Mouse (Mus musculus) limb, embryonic 12.5 days (tissue): ENCODE measurements around the gene Myo1h. TPM values are rescaled to one million over a fixed set of nuclear protein-coding genes. Genes with fewer than 3 reads are reported as not detected.

Experiments
- ATAC-seq: fragments of 200-750 bp; cut with Nextera tagmentation; 2 replicates; pipeline ENCODE4 v1.8.0; 2017; ENCODE audit warnings: low read depth, moderate TSS enrichment; ENCODE audit not compliant: insufficient number of reproducible peaks, insufficient read depth, low FRiP score, low TSS enrichment
- H3K27ac ChIP-seq: fragments of 300-500 bp; sonication (generic); 2 replicates; pipeline ENCODE4 v1.5.1; 2016; ENCODE audit warnings: mild to moderate bottlenecking, moderate library complexity
- H3K27me3 ChIP-seq: fragments of 300-500 bp; sonication (generic); 2 replicates; pipeline ENCODE4 v1.6.1; 2016; ENCODE audit warnings: mild to moderate bottlenecking, moderate library complexity
- H3K36me3 ChIP-seq: fragments of 300-500 bp; sonication (generic); 2 replicates; pipeline ENCODE4 v1.6.1; 2016; ENCODE audit warnings: mild to moderate bottlenecking, moderate library complexity
- H3K4me1 ChIP-seq: fragments of 300-500 bp; sonication (generic); replicated peaks from 2 replicates; pipeline ENCODE4 v1.6.1; 2016
- H3K4me2 ChIP-seq: fragments of 300-500 bp; sonication (generic); 2 replicates; pipeline ENCODE4 v1.6.1; 2016; ENCODE audit warnings: mild to moderate bottlenecking, moderate library complexity
- H3K4me3 ChIP-seq: fragments of 300-500 bp; sonication (generic); replicated peaks from 2 replicates; pipeline ENCODE4 v1.5.1; 2016; ENCODE audit warnings: mild to moderate bottlenecking
- H3K9ac ChIP-seq: fragments of 300-500 bp; sonication (generic); replicated peaks from 2 replicates; pipeline ENCODE4 v1.6.1; 2016; ENCODE audit warnings: mild to moderate bottlenecking, moderate library complexity
- H3K9me3 ChIP-seq: fragments of 300-500 bp; sonication (generic); 2 replicates; pipeline ENCODE4 v1.6.1; 2016; ENCODE audit warnings: mild to moderate bottlenecking, moderate library complexity
- WGBS: fragments of 180-500 bp; shearing (Covaris S2); methylation state at CpG from one replicate; pipeline ENCODE4 v1.1.7; 2016; 5-methylcytosine and 5-hydroxymethylcytosine counted together
- polyA plus RNA-seq: library from polyadenylated mRNA; unstranded; fragments of >200 nt; fragmentation: Nextera tagmentation; extraction: Ambion mirVana; gene quantifications from 2 replicates; pipeline ENCODE4 v1.2.1, GENCODE M21; 2016

The Myo1h gene
- polyA plus RNA-seq, 1 experiment from 2014 or later: 0.99 TPM

DNA sequence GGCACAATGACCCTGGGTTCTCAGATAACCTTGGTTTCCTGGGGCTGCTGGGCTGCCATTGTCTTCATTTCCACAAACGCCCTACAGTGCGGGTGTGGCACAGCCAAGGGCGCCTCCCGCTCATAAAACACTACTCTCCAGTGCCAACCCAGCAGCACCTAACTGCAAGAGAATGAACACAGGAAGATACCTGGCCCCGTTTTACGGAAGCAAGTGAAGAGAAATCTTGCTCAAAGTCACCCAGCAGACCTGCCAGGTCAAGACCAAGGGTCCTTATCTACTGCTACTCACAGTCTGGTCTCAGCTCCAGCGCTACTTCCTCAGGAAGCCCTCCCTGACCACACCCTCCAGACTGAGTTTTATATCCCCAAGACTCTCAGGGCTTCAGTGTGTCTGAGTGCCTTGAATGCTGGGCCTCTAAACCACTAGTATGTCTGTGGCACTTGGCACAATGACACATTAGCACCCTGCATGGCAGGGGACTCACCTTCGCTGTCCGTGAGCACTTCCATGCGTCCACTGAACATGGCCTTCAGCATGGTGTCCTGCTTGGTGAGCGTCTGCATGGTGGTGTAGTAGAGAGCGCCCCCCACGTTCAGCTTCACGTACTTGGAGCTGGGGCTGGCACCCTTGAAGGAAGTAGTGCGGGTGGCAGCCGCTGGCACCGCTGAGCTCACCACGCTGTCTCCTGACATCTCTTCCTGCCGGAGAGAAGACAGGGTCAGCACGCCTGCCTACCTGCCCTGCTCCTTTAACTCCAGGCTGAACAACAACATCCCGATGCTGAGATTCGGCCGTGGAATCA, 85.6 kb downstream of the Myo1h start:
- H3K27ac ChIP-seq: no peak overlapping the region
- H3K4me2 ChIP-seq: no peak overlapping the region
- no peaks in the 10 kb centered on the region for H3K9me3 ChIP-seq
- ATAC-seq: no peak
- no peak overlapping the region for H3K4me3 ChIP-seq
- 92% methylated on average over 23 of the region's 23 CpGs for WGBS
- peaks cover 61% of the 10 kb centered on the region for H3K36me3 ChIP-seq
- no peaks in the 10 kb centered on the region for H3K27me3 ChIP-seq
- peaks cover 68% of the 10 kb centered on the region for H3K4me1 ChIP-seq
- no peak overlapping the region for H3K9ac ChIP-seq

DNA sequence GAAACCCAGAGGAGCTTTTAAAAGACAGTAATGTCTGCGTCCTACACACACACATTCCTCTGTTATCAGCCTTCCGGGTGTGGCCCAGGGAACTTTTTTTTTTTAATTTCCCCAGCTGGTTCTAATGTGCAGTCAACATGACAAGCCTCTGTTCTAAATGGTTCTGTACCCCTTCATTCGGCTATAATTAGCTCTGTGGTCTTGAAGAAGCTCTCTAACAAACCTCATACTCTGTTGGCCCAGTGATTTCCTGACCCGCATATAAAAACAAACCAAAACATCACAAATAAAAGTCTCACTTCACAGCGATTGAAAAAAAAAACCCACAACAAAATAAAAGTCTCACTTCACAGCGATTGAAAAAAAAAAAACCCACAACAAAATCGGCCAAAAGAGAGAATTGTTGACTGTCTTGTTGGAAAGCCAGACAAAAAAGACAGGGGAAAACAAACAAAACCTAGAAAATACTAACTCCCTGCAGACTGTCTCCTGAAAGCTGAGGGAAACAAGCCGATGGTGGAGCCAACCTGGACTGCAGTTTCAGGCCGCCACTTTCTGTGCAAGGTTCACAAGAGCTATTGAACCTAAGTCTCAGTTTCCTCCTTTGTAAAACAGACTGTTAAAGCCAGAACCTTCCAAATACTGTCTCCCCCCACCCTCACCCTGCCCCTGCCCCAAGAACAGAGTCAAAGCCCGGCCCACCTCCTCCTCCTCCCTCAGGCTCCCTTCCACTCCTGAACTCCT, 89.4 kb downstream of the Myo1h start:
- peak overlapping the region; percentile 92 for H3K9ac ChIP-seq
- H3K4me2 ChIP-seq: peak overlapping the region; percentile 74
- peak overlapping the region; percentile 82 for H3K4me3 ChIP-seq
- peaks cover 36% of the 10 kb centered on the region for H3K36me3 ChIP-seq
- H3K9me3 ChIP-seq: no peaks in the 10 kb centered on the region
- no peak for ATAC-seq
- H3K27me3 ChIP-seq: no peaks in the 10 kb centered on the region
- H3K4me1 ChIP-seq: peaks cover 43% of the 10 kb centered on the region
- H3K27ac ChIP-seq: peak overlapping the region; percentile 66
- WGBS: 67% methylated on average over 10 of the region's 10 CpGs

GRCm38 (mm10) chr5:114378936-114379335, 90.0 kb downstream of the Myo1h start:
- Histone ChIP-seq H3K9ac (peak overlapping the region; percentile 92), H3K27ac (peak overlapping the region; percentile 66), H3K36me3 (peaks cover 31% of the 10 kb centered on the region), H3K4me3 (peak overlapping the region; percentile 82), H3K9me3 (no peaks in the 10 kb centered on the region), H3K27me3 (no peaks in the 10 kb centered on the region), H3K4me1 (peaks cover 41% of the 10 kb centered on the region), H3K4me2 (peak overlapping the region; percentile 74)
- ATAC-seq: no peak
- WGBS: 54% methylated on average over 6 of the region's 6 CpGs

DNA sequence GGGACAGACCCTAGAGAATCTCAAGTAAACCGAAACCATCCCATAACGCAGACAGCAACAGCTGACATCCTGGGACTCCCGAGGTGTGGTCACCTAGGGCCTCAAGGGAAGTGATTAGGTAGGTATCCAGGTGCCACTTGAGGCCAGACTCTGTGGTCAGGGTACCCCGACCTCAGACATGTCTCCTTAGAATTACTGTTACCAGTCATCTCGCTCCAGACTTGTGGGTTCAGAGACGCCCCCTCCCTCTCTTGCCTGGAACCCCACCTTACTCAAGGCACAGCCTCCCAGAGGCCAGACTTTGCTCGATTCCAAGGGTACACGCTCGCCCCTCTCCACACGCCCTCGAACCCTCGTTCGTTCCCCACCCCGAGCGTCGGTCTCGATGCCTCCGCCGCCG, 90.8 kb downstream of the Myo1h start:
- peaks cover 41% of the 10 kb centered on the region for H3K4me1 ChIP-seq
- H3K27me3 ChIP-seq: no peaks in the 10 kb centered on the region
- H3K27ac ChIP-seq: peak overlapping the region; percentile 85
- H3K4me2 ChIP-seq: peak overlapping the region; percentile 74
- H3K4me3 ChIP-seq: peak overlapping the region; percentile 82
- H3K36me3 ChIP-seq: peaks cover 31% of the 10 kb centered on the region
- ATAC-seq: peak; percentile 17; the same call in 1 of the 2 replicates
- no peaks in the 10 kb centered on the region for H3K9me3 ChIP-seq
- H3K9ac ChIP-seq: peak overlapping the region; percentile 92
- 2% methylated on average over 20 of the region's 20 CpGs for WGBS

- WGBS: under 1% methylated on average over 74 of the region's 74 CpGs
- H3K4me3 ChIP-seq: peak within 1 kb of the TSS; percentile 82
Measured at GRCm38 (mm10) chr5:114380209-114381012, 91.4 kb downstream of the Myo1h start, which contains the start of the genes Kctd10 and Ube3b. Gene Kctd10, minus strand, starts transcription at chr5:114380508. Gene Ube3b, plus strand, starts transcription at chr5:114380607.

GRCm38 (mm10) chr5:114381013-114381351, 92.0 kb downstream of the Myo1h start:
- peaks cover 30% of the 10 kb centered on the region for H3K36me3 ChIP-seq
- H3K27me3 ChIP-seq: no peaks in the 10 kb centered on the region
- peak overlapping the region; percentile 85 for H3K27ac ChIP-seq
- H3K4me2 ChIP-seq: peak overlapping the region; percentile 74
- H3K4me3 ChIP-seq: peak overlapping the region; percentile 82
- H3K4me1 ChIP-seq: peaks cover 41% of the 10 kb centered on the region
- ATAC-seq: peak; percentile 9; the same call in 1 of the 2 replicates
- H3K9ac ChIP-seq: peak overlapping the region; percentile 92
- H3K9me3 ChIP-seq: no peaks in the 10 kb centered on the region
- under 1% methylated on average over 18 of the region's 18 CpGs for WGBS

More at GRCm38 (mm10) chr5:114380209-114381012, 91.4 kb downstream of the Myo1h start, which contains the start of the genes Kctd10 and Ube3b:
- peaks cover 41% of the 10 kb centered on the region for H3K4me1 ChIP-seq
- no peaks in the 10 kb centered on the region for H3K9me3 ChIP-seq
- H3K4me2 ChIP-seq: peak within 1 kb of the TSS; percentile 74
- peak within 1 kb of the TSS; percentile 85 for H3K27ac ChIP-seq
- H3K27me3 ChIP-seq: no peaks in the 10 kb centered on the region
- peaks cover 31% of the 10 kb centered on the region for H3K36me3 ChIP-seq
- peak within 1 kb of the TSS; percentile 92 for H3K9ac ChIP-seq
- peak; percentile 91 for ATAC-seq

DNA sequence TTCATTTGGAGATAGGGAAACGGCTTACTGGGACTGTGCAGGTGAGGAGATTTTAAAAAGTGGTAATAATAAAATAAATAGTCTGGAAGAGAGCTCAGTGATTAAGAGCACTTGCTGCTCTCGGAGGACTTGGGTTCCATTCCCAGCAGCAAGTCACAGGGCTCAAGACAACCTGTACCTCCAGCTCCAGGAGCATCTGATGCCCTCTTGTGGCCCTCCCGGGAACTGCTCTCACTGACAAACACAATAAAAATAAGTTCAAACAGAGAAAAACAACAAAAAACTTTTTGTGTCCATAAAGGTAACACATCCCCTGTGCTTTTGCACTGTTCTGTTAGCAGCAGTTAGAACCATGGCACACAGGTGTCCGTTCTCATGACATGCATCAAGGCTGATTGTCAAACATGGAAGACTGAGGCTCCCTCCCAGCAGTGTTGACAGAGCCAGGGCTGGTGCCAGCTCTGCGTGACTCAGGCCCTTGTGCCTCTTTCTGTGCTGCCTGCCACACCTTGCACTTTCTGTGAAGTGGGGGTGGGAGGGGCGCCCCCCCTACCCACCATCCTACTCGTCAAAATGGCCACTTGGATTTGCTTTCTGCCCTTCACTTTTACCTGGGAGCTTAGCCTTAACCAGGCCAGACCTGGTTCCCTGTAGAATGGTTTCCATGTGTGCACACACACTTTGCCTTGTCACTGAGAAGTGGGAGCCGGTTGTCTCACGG, 94.4 kb downstream of the Myo1h start:
- ATAC-seq: no peak
- WGBS: 75% methylated on average over 9 of the region's 9 CpGs
- no peak overlapping the region for H3K4me2 ChIP-seq
- H3K27me3 ChIP-seq: no peaks in the 10 kb centered on the region
- H3K9ac ChIP-seq: no peak overlapping the region
- no peaks in the 10 kb centered on the region for H3K9me3 ChIP-seq
- no peak overlapping the region for H3K4me3 ChIP-seq
- peaks cover 25% of the 10 kb centered on the region for H3K4me1 ChIP-seq
- no peak overlapping the region for H3K27ac ChIP-seq
- H3K36me3 ChIP-seq: peaks cover 47% of the 10 kb centered on the region

GRCm38 (mm10) chr5:114384448-114384847, 95.5 kb downstream of the Myo1h start:
- Histone ChIP-seq H3K27ac (no peak overlapping the region), H3K27me3 (no peaks in the 10 kb centered on the region), H3K9me3 (no peaks in the 10 kb centered on the region), H3K9ac (no peak overlapping the region), H3K4me3 (no peak overlapping the region), H3K4me2 (no peak overlapping the region), H3K36me3 (peaks cover 58% of the 10 kb centered on the region), H3K4me1 (peaks cover 14% of the 10 kb centered on the region)
- ATAC-seq: no peak
- 92% methylated on average over 8 of the region's 8 CpGs for WGBS

DNA sequence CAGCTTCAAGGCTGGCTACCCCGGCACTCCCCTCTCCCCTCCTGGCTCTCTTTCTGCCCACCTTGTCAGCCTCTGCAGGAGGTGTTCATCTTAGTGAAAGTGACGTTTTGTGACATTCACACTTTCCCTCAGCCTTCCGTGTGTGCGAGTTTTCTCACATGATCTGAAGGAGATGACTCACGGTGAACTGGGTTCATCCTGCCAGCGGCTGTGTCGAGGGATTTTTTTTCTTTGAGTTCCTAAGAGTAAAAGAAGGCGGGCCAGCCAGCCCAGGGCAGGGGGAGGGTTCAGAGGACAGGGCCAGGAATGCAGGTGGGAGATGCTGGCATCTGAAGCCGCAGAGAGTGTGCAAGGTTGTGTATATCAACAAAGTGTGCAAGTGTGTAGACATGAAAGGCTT, 104.2 kb downstream of the Myo1h start:
- Histone ChIP-seq H3K4me1 (no peaks in the 10 kb centered on the region), H3K9ac (no peak overlapping the region), H3K4me3 (no peak overlapping the region), H3K4me2 (no peak overlapping the region), H3K27ac (no peak overlapping the region), H3K9me3 (no peaks in the 10 kb centered on the region), H3K27me3 (no peaks in the 10 kb centered on the region), H3K36me3 (peaks cover 99% of the 10 kb centered on the region)
- 83% methylated on average over 9 of the region's 9 CpGs for WGBS
- no peak for ATAC-seq

DNA sequence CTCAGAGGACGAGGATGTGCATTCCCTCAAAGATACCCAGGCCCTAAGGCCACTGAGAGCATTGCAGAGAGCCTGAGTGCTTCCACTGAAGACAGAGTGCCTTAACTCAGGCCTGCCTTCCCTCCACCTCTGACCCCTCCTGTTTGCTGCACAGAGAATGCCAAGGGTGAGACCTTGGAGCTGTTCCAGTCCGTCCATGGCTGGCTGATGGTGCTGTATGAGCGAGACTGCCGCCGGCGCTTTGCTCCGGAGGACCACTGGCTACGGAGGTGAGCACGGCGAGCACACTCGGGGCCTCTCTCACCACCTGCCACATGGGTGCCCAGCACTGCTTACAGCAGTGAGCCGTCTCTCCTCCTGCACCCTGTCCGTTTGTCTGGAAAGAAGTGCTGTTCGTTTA, 117.6 kb downstream of the Myo1h start:
- WGBS: 91% methylated on average over 14 of the region's 14 CpGs
- no peaks in the 10 kb centered on the region for H3K4me1 ChIP-seq
- no peak overlapping the region for H3K4me2 ChIP-seq
- no peaks in the 10 kb centered on the region for H3K27me3 ChIP-seq
- no peak overlapping the region for H3K4me3 ChIP-seq
- H3K9ac ChIP-seq: no peak overlapping the region
- H3K36me3 ChIP-seq: peaks cover 100% of the 10 kb centered on the region
- no peaks in the 10 kb centered on the region for H3K9me3 ChIP-seq
- ATAC-seq: no peak
- no peak overlapping the region for H3K27ac ChIP-seq
